Mouse (Mus musculus): ENCODE results near the gene Tigd3.
A peak's percentile ranks its signal among the peaks of the same experiment; 100 is the strongest.

Gene Tigd3

DNA sequence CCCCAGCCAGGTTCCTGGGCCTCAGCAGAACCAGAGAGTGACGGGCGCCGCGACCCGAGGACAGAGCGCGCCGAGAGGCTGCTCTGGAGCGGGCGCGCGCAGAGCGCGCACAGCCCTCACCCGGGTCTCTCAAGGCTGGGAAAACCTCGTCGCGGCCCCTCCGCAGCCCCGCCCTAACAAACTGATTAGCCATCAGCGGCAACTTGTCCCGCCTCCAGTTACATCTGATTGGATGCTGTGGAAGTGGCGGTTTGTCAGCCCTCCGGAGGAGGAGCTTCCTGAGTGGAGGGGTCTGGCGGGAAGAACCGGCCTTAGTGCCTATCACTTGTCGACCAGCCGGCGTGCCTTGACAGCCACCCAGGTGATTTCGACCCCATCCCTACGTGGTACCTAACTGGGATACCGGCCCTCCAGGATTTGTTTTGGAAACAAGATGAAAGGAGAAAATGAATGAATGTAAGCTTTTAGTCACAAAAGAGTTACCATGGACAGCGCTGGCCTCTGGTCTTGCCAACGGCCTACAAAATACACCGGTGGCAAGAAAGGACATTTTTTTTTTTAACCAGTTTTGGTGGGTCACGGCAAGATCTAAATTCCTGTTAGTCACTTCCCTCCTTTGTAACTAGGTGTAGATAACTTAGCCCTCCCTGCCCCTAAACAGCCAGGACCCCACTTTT, at the start of gene Tigd3:
TSS of gene Tigd3 (minus strand) at position 148 of the 677 bp plus-strand sequence.
- DNase-seq (ENCODE audit: extremely low read depth, insufficient read length, low spot score), result peak; percentile 75

DNA sequence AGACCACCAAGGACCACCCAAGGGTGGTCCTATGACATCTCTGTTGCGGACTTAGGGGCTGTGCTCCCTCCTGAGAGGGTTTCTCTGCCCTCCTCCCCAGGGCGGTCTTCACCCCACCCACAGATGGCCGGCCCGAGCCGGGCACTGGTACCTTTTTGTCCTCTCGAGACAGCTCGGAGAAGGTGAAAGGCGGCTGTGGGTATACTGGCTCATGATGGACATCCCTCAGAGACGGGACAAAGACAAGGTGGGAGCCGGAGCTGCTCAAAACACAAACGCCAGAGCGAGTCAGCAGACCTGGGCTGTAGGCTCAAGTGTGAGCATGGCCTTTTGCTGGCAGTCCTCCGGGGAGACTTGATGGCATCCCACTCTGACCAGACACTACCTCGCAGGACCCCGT, 49.5 kb upstream of the Tigd3 start:
- no peak for DNase-seq (ENCODE audit: extremely low read depth, insufficient read length, low spot score)

DNA sequence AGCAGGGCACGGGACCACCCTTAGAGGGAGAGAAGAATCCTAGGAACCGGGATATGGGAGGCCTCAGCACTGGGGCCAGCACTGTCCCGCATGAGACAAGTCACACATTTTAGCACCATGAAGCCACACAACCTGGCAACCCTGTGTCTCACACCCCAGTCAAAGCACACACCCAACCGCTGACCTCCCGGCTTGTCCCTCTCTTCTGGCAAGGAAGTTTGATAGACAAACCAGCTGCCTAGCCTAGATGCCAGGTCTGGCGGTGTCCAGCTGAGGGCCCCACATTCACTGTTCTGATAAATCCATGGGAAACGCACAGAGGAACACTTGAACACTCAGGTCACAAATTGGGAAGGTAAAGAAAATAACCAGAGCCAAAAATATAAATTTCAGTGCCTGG, 48.6 kb upstream of the Tigd3 start:
- DNase-seq (ENCODE audit: extremely low read depth, insufficient read length, low spot score), result no peak

DNA sequence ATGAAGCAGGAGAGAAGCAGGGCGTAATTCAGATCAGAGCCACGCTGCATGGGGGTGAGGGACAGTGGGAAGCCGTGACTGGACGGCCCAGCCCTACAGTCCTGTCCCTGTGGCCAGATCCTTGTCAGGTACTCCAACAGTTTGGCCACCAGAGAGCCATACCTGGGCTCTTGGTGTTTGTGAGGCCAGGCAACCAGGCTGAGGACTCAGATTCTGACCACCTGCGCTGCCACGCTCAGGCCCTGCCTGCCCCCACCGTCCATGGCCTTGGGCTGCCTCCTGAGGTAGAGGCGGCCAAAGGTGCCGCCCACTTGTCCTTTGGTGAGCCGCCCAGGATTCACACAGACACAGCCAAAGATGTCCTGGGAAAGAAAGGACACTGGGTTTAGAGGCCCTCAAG, 46.7 kb upstream of the Tigd3 start:
- DNase-seq (ENCODE audit: extremely low read depth, insufficient read length, low spot score), result peak; percentile 77

DNA sequence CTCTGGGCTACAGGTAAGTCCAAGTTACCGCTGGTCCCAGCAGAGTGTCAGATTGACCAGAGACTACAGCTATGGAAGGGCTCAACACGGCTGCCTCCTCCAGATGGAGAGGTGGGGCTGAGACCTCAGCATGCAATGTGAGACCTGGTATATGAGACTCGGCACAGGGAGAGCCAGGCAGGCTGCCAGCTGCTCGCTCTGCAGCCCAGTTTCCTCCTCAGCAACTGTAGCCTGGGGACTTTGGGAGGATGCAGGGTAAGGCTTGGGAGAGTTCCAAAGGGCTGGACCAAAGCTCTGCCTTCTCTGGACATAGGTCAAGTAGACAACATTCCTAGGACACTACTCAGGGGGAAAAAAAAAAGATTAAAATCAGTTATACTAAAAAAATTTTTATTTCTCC, 46.2 kb upstream of the Tigd3 start:
- peak; percentile 83 for DNase-seq (ENCODE audit: extremely low read depth, insufficient read length, low spot score)

- no peak for DNase-seq (ENCODE audit: extremely low read depth, insufficient read length, low spot score)
These were observed 45.8 kb upstream of the Tigd3 start for GRCm38 (mm10) chr19:5939715-5940114.

- DNase-seq (ENCODE audit: extremely low read depth, insufficient read length, low spot score), result no peak
These were observed 44.6 kb upstream of the Tigd3 start for GRCm38 (mm10) chr19:5938516-5938915.

DNA sequence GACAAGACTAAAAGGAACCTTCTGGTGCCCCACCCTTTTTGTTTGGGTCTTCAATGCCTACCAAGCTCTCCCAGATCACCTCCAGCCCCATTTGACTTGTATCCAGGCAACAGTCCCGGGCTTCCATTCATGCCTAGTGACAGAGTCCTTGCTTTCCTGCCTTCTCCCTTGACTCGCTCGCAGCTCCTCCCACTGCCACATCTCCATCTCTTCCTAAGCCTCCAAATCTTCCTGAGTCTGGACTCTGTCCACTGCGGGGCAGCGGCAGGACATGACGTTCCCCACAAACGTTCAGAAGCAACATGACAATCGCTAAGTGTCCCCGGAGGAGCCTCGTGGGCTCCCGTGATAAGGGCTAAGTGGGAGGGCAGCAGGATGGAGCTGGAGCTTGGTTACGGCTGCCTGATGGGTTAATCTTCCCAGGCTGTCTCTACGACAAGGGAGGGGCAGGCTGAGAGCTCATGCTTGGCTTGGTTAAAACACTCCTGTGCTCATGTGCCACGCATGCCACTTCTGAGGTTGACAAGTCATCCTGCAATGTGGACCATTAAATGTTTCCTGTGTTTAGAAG, 44.0 kb upstream of the Tigd3 start:
- DNase-seq (ENCODE audit: extremely low read depth, insufficient read length, low spot score), result no peak

DNA sequence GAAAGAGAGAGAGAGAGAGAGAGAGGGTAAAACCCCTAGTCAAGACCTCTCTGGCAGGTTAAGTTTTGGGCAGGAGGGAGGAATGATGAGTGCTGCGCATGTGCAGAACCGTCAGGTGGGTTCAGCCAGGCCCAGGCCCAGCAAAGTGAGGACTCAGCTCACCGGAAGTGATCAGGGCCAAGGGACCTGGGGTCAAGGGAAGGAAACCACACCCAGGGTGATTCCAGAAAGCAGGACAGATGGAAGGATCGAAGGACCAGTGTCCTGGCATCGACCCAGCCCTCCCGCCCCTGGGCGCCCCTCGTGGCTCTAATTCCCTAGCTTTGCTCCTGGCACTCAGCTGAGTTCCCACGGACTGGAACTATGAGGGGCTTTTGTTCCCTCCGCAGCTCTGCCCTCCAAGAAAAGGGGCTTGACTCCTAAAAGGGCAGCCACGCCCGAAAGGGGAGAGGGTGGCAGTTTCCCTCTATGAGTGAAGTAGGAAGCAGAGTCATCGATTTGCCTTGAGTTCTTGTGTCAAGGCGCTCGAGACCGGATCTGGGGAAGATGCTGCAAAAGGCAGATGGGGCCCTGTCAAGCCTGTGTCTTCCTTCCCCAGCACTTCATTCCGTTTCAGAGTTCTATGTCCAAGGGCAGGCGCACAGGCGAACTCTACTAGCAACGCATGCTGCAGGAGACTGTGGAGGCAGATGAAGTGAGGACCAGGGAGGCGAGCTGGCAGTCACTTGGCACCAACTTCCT, 43.3 kb upstream of the Tigd3 start:
- no peak for DNase-seq (ENCODE audit: extremely low read depth, insufficient read length, low spot score)

DNA sequence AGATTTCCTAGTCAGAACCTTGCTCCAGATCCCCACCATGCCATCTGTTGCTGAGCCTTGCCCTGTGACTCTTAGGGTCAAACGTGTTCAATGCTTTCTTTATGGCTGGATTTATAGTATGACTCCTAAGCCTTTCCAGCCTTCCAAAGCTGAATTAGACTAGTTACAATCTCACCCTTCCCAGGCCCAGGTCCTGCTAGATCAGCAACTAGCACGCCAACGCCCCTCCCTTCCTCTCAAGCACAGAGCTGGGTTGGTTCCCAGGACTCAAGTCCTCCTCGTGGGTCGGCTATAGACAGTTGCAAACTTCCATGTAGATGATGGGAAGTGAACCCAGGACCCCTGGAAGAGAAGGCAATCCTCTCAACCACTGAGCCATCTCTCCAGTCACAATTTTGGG, 41.7 kb upstream of the Tigd3 start:
- DNase-seq (ENCODE audit: extremely low read depth, insufficient read length, low spot score), result no peak

GRCm38 (mm10) chr19:5935266-5935665, 41.3 kb upstream of the Tigd3 start:
- no peak for DNase-seq (ENCODE audit: extremely low read depth, insufficient read length, low spot score)

DNA sequence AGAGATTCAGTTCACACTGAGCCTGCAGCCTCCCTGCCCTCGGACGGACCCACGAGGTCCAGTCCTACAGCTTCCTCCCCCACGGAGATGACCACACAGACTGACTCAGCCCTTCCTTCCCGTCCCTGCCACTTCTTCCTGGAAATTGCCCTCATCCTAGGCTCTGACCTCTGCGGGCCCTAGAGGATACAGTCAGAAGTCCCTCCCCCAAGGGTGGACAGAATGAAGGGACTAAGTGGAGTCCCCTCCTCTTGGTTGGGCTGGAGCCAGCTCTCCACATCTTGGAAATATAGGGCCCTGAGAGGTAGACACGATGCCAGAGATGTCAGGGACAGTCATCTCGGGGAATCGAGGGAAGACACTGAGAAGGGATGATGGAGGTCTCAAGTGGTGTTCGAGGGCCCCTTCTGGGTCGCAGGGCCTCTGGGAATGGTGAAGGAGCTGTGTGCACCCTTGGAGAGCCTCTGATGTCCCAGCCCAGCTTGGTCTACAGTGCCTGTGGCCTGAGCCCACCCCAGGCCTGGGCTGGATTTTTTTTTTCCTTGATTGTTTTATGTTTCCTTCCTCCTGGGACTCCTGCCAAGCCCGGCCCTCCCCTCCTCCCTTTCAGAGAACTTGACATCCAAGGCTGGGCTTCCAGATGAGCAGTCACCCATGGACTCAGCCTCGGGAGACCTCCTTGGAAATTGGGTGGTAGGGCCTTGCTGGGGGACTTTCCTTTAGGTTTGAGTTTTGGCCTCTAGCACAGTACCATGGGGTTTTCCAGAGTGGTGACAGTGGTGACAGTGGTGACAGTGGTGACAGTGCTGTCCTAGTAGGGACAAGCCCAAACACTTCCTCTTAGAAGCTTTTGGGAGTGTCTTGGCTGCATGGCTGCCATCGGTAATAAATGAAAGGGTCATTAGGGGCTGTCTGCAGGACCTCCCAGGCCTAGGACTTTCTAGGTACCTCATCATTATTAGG, 36.0 kb upstream of the Tigd3 start:
- no peak for DNase-seq (ENCODE audit: extremely low read depth, insufficient read length, low spot score)

DNA sequence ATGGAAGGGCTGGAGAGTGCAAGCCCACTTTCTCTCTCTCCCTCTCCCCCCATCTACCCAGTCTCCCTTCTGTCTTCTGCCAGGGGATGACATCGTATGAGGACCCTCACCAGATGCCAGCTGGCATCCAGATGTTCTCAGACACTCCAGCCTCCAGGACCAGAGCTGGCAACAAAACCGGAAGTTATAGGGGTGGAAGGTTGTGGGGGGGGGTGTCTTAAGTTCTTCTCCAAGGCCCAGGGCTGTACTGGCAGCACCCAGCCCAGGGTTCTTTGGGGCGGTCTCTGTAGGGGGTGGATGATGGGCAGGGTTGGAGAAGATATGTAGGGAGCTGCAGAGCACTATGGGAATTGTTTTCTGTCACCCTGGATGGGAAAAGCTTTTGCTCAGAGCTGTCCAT, 34.6 kb upstream of the Tigd3 start:
- DNase-seq (ENCODE audit: extremely low read depth, insufficient read length, low spot score), result no peak

DNA sequence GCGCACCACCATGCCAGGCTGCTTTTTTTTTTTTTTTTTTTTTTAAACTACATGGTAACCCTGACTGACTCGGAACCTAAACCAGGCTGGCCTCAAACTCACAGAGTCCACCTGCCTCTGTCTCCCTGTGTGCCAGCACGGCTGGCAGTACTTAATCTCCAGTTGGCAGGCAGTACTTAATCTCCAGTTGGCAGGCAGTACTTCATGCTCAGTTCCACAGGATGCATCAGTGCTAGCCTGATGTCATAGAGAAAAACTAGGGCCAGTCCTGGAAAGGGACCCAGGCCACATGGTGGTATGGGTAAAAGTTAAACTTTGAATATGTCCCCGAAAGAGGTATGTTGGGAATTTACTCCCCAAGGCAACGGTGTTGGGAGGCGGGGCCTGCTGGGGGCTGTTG, 34.2 kb upstream of the Tigd3 start:
- no peak for DNase-seq (ENCODE audit: extremely low read depth, insufficient read length, low spot score)

GRCm38 (mm10) chr19:5927532-5927931, 33.6 kb upstream of the Tigd3 start:
- no peak for DNase-seq (ENCODE audit: extremely low read depth, insufficient read length, low spot score)

DNA sequence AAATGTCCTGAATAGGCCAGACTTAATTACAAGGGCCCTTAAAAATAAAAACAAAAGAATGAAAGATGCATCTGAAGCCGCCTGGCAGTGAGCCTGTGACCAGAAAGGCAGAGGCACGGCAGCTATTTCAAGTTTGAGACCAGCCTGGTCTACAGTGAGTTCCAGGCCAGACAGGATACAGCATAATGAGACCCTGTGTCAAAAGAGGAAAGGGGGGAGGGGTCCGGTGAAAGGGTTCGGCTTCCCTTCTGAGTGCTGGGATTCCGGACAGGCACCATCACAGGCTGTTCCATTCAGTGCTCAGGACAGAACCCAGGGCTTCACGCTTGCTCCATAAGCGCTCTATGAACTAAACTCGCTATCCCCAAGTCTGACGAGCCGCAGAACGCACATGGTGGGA, 33.1 kb upstream of the Tigd3 start:
- no peak for DNase-seq (ENCODE audit: extremely low read depth, insufficient read length, low spot score)

GRCm38 (mm10) chr19:5925311-5925855, 31.4 kb upstream of the Tigd3 start:
- no peak for DNase-seq (ENCODE audit: extremely low read depth, insufficient read length, low spot score)

DNA sequence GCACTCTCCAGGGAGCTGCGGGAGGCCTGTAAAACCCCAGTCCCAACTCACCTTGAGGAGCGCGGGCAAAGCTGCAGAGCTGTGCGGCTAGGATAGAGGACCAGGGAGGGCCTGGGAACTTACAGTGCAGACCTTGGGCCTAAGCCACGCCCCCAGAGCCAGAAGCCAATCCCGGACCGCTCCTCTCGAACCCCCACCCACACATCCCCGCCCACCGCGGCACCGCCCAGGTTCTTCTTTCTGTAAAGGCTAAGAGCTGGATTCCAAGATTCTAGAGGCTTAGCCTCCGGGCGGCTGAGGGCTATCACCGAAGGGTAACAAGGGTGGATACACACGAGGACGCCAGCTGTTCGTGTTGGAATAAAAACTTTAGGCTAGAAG, 30.8 kb upstream of the Tigd3 start, which contains the start of gene Cdc42ep2:
TSS of gene Cdc42ep2 (minus strand) at position 104 of the 381 bp plus-strand sequence.
- peak; percentile 96 for DNase-seq (ENCODE audit: extremely low read depth, insufficient read length, low spot score)

- DNase-seq (ENCODE audit: extremely low read depth, insufficient read length, low spot score), result peak; percentile 82
These were observed 30.2 kb upstream of the Tigd3 start for GRCm38 (mm10) chr19:5923990-5924712.

DNA sequence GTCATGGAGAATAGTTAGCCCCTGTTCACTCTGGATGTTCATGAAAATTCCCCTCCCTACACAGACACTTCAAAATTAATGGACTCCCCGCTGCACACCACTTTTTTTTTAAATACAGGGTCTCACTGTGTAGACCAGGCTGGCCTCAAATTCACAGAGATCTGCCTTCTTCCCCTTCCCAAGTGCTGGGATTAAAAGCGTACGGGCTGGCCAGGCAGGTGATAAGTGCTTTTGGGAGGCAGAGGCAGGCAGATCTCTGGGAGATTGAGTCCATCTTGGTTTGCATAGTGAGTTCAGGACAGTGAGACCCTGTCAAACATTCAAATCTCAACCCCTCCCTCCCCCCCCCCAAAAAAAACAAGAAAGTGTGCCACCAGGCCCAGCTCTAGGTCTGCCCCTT, 29.0 kb upstream of the Tigd3 start:
- DNase-seq (ENCODE audit: extremely low read depth, insufficient read length, low spot score), result no peak

Measured in 3134 (cell line).